Mouse (Mus musculus) c-Kit-positive CD71-positive TER-119-negative erythroid progenitor cells, embryonic 14.5 days (primary cell): Measurements from ENCODE around the gene Uba3.

ENCODE experiments used
- DNase-seq: peaks from one replicate; pipeline ENCODE4 v3.0.0-alpha.2; 2013; ENCODE audit warnings: low read depth

The Uba3 gene

GRCm38 (mm10) chr6:97210191-97210961 is 4.9 kb upstream of the Uba3 start, which contains the start of gene Arl6ip5:
TSS of gene Arl6ip5 (plus strand) at chr6:97210689.
- DNase-seq, result peak; percentile 87

DNA sequence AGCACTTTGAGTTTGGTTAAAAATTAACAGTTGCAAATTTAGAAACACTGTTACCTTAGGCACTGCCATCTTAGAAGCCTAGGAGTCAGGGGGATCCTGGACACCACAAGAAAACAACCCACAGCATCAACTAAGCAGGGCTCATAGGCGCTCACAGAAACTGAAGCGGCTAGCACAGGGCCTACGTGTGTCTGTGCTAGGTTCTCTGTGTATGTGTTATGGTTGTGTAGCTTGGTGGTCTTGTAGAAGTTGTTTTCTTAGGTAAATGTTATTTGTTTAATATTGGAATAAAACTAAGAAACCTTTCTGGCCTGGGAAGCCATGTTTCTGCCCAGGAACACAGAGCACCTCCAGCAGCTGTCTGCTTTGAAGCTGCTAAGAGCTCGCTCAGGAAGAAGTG is 4.3 kb upstream of the Uba3 start:
- no peak for DNase-seq

- DNase-seq, result no peak
Measured at GRCm38 (mm10) chr6:97209201-97209600, 3.8 kb upstream of the Uba3 start.

DNA sequence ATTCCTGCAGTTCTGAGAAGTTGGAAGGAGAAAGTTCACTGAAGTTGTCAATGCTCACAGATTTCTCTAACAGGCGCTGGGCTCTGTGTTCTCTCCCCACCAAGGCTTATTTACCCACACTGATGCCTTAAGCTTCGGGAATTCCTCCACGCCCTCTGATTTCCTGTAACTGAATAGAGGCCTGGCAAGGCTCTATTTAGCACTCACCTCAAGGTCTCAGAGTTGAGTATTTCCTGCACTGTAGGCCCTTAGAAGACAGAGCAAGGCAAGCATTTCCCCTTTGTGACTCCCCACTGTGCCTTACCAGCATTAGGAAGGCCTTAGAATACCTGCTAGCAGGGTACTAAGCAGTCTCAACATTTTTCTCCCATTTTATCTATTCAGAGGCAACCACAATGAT is 3.0 kb upstream of the Uba3 start:
- DNase-seq, result no peak

DNA sequence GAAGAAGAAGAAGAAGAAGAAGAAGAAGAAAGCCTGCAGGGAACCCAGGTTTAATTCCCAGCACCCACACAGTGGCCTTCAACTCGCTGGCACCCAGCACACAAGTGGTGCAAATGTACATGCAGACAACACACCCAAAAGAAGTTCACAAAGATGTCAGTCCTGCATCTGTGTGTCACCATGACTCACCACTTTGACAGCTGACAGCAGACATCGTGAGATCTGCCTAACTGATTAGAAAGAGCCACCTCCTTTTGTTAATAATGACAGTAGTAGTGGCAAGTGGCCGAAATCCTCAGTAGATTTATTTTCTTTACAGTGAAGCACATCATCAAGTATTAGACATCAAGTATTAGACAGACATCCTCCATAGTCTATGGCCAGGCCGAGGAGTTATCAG is 1.6 kb upstream of the Uba3 start:
- no peak for DNase-seq

GRCm38 (mm10) chr6:97204952-97205351 is 495 bp downstream of the Uba3 start:
- no peak for DNase-seq

DNA sequence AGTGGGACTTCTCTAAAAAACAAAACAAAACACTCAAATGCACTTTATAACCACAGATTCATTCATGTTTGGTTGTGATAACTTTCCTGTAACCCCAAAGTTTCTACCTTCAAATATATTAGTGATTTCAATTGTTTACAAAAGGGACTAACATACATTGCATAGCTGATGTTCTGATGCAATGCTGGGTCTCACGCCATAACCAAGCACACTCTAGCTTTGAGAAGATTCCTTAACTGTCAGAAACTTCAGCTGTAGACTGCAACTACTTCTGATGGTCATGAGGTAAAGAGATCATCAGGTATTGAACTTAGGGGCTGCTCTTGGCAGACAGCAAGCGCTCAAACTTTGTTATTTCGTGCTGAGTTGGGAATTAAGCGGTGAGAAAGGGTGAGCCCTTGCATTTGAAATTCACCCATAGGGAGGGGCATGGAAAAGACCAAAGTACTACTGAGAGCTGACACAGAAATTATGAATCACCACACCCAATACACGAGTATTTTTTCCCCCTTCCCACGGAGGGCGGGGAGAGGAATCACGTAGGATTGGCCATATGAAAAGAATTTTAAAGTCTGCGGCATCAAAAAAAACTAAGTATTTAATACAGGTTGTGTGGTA is 1.1 kb downstream of the Uba3 start:
- no peak for DNase-seq

- no peak for DNase-seq
Measured at GRCm38 (mm10) chr6:97202477-97202876, 3.0 kb downstream of the Uba3 start.

- DNase-seq, result no peak
Measured at GRCm38 (mm10) chr6:97200437-97200836, 5.0 kb downstream of the Uba3 start.

DNA sequence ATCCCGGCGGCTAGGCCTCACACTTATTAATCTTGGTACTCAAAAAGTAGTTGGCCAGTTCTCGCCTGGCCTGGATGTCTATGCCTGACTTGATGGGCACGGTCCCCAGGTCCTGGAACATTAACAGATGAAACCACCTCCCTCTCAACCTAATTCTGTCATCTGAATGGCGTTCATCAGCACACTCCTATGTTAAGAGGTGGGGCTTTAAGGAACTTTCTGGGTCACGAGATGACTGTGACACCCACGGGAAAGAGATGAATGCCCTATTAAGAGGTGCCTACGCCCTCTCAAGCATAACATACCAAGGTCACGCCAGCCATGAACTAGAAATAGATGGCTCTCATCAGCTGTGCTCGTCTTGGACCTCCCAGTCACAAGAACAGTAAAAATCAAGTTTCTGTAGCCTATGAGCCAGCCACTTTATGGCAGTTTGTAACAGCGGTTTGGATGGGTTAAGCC is 26.0 kb downstream of the Uba3 start:
- peak; percentile 61 for DNase-seq

DNA sequence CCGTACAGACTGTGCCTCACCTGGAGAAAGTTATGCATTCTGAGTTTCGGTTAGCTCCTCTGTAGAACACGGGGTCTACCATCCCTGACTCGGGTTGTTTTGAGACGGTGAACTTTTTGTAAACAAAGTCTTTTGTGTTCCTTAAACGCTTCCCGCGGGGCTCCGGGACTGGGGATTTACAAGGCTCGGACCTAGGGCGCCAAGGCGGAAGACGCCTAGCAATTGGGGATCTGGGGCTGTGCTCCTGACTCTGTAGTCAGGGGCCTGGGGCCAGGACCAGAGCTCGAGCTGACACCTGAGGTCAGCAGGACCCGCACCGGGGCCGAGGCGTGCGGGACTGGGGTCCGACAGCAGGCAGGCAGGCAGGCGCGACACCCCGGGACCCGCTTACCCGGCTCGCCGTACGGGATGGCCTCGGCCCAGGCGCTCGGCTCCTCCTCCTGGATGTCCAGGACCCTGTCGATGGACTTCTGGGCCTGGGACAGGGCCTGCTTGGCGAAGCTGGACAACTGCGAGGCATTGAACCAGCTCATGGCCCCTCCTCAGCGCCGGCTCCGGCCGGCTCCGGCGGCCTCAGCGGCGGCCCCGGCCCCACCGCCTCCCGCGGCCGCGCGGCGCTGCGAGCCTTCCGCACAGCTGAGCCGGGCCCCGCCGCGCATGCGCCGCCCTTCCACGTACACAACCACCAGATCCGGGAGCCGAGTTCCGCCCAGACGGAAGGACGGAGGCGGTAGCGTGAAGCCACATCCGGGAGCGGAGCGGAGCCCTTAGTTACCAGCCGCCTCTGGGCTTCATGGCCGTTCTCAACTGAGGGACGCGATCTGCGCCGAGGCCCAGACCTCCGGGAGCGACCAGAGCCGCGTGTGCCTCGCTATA is 26.7 kb downstream of the Uba3 start, which contains the start of gene Tmf1:
Gene Tmf1 (minus strand): TSS at position 632 of the 876 bp plus-strand sequence.
- DNase-seq, result peak; percentile 86

- DNase-seq, result no peak
Measured at GRCm38 (mm10) chr6:97175716-97176115, 29.7 kb downstream of the Uba3 start.

GRCm38 (mm10) chr6:97150156-97150555 is 55.3 kb downstream of the Uba3 start:
- no peak for DNase-seq

- no peak for DNase-seq
Measured at GRCm38 (mm10) chr6:97149721-97150120, 55.7 kb downstream of the Uba3 start.

GRCm38 (mm10) chr6:97148383-97149251 is 56.8 kb downstream of the Uba3 start, which contains the start of gene Eogt:
TSS of gene Eogt (minus strand) at chr6:97149182.
- DNase-seq, result peak; percentile 65

GRCm38 (mm10) chr6:97147755-97148382 is 57.6 kb downstream of the Uba3 start:
- no peak for DNase-seq

GRCm38 (mm10) chr6:97145156-97145555 is 60.3 kb downstream of the Uba3 start:
- no peak for DNase-seq

DNA sequence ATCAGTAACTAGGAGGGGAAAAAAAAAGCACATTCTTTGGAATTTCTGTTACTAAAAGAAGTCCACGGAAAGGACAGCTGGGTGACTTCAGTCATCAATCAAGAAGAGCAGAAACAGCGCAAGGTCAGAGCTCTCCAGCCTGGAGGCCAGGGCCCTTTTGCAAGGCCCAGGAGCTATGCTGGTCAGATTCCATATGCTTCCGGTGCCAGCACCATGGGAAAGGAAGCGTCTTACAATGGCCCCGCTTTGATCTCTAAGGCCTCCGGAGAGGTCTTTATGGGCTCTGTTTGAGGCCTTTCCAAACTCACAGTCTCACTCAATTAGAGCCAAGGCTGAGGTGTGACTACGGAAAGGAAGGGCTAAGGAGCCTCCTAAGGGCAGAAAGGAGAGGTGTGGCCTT is 61.1 kb downstream of the Uba3 start:
- no peak for DNase-seq

GRCm38 (mm10) chr6:97142611-97143010 is 62.8 kb downstream of the Uba3 start:
- DNase-seq, result no peak

GRCm38 (mm10) chr6:97141811-97142210 is 63.6 kb downstream of the Uba3 start:
- no peak for DNase-seq
